ENCODE assay signal across 8 mouse cellular contexts in genomic region chr5:125442136-125442995, GRCm38 (mm10). TPM values are rescaled to one million over a fixed set of nuclear protein-coding genes. Genes with fewer than 3 reads are reported as not detected.
A peak's percentile ranks its signal among the peaks of the same experiment; 100 is the strongest.
DNase-seq lines count a peak whose midpoint lies in the region; ATAC-seq and TF ChIP-seq lines count a peak whose summit lies in the region.

No protein-coding gene starts in this region.

- ATAC-seq in heart, embryonic 11.5 days (replicated peaks; ENCODE audit: insufficient number of reproducible peaks, low FRiP score, low TSS enrichment): no peak
- no peak for ATAC-seq in heart, embryonic 13.5 days (ENCODE audit: extremely low read depth, insufficient number of reproducible peaks, low FRiP score, low TSS enrichment)
- peak; percentile 25; the same call in 1 of the 2 replicates for ATAC-seq in liver, embryonic 12.5 days

- H3K27ac ChIP-seq in heart, embryonic 11.5 days (ENCODE audit: low read depth, low read length): peak overlapping the region; percentile 84
- peak overlapping the region; percentile 88 for H3K27ac ChIP-seq in heart, embryonic 13.5 days (replicated peaks)
- H3K27ac ChIP-seq in liver, embryonic 12.5 days: peak overlapping the region; percentile 84
- H3K27ac ChIP-seq in olfactory bulb, adult 2 months (ENCODE audit: insufficient read depth, low read depth, low read length): no peak overlapping the region

- no peaks in the 10 kb centered on the region for H3K27me3 ChIP-seq in heart, embryonic 11.5 days (ENCODE audit: control insufficient read depth, insufficient read depth, low read length)
- no peaks in the 10 kb centered on the region for H3K27me3 ChIP-seq in heart, embryonic 13.5 days (replicated peaks)
- H3K27me3 ChIP-seq in liver, embryonic 12.5 days (replicated peaks): no peaks in the 10 kb centered on the region

- TF ChIP-seq CTCF in olfactory bulb, adult 2 months (IDR thresholded peaks at IDR 0.05; ENCODE audit: insufficient read depth, low read depth, low read length): no peak

- WGBS in heart, embryonic 11.5 days (ENCODE audit: insufficient replicate concordance): 21% methylated on average over 27 of the region's 27 CpGs
- WGBS in heart, embryonic 13.5 days: 20% methylated on average over 27 of the region's 27 CpGs
- 15% methylated on average over 27 of the region's 27 CpGs for WGBS in liver, embryonic 12.5 days (ENCODE audit: insufficient replicate concordance)
- 29% methylated on average over 27 of the region's 27 CpGs for WGBS in olfactory bulb, adult 2 months

- intact Hi-C loops in heart, postnatal 25 days (cut with DNase I): no loop called here

- no peaks in the 10 kb centered on the region for H3K9me3 ChIP-seq in heart, embryonic 11.5 days (replicated peaks; ENCODE audit: control insufficient read depth, low read length)
- H3K9me3 ChIP-seq in heart, embryonic 13.5 days: no peaks in the 10 kb centered on the region
- no peaks in the 10 kb centered on the region for H3K9me3 ChIP-seq in liver, embryonic 12.5 days (replicated peaks)

- no peak for TF ChIP-seq POLR2A in olfactory bulb, adult 2 months (IDR thresholded peaks at IDR 0.05; ENCODE audit: insufficient read depth, low read depth, low read length)

- peak overlapping the region; percentile 87 for H3K4me2 ChIP-seq in heart, embryonic 11.5 days
- H3K4me2 ChIP-seq in heart, embryonic 13.5 days: peak overlapping the region; percentile 80
- H3K4me2 ChIP-seq in liver, embryonic 12.5 days: peak overlapping the region; percentile 100

- H3K4me3 ChIP-seq in heart, embryonic 11.5 days (ENCODE audit: low read depth, low read length): peak overlapping the region; percentile 94
- peak overlapping the region; percentile 93 for H3K4me3 ChIP-seq in heart, embryonic 13.5 days
- H3K4me3 ChIP-seq in liver, embryonic 12.5 days: peak overlapping the region; percentile 96
- H3K4me3 ChIP-seq in olfactory bulb, adult 2 months (ENCODE audit: insufficient read depth, low read depth, low read length): peak overlapping the region; percentile 89

- peak overlapping the region; percentile 91 for H3K9ac ChIP-seq in heart, embryonic 11.5 days (ENCODE audit: low read depth, low read length)
- H3K9ac ChIP-seq in heart, embryonic 13.5 days: peak overlapping the region; percentile 96
- H3K9ac ChIP-seq in liver, embryonic 12.5 days: peak overlapping the region; percentile 94

- H3K36me3 ChIP-seq in heart, embryonic 11.5 days (ENCODE audit: control insufficient read depth, insufficient read depth, low read length): no peaks in the 10 kb centered on the region; the same call in 1 of the 2 replicates
- peaks cover 14% of the 10 kb centered on the region for H3K36me3 ChIP-seq in heart, embryonic 13.5 days
- peaks cover 6% of the 10 kb centered on the region for H3K36me3 ChIP-seq in liver, embryonic 12.5 days

- no peaks in the 10 kb centered on the region for H3K4me1 ChIP-seq in heart, embryonic 11.5 days (ENCODE audit: control insufficient read depth, insufficient read depth, low read length)
- H3K4me1 ChIP-seq in heart, embryonic 13.5 days: peaks cover 16% of the 10 kb centered on the region
- peaks cover 79% of the 10 kb centered on the region for H3K4me1 ChIP-seq in liver, embryonic 12.5 days
- H3K4me1 ChIP-seq in olfactory bulb, adult 2 months (ENCODE audit: control insufficient read depth, insufficient read depth, low read length): peaks cover 15% of the 10 kb centered on the region

- no peak for DNase-seq in heart, postnatal 25 days (ENCODE audit: low spot score)
- DNase-seq in MEL-GATA-1-ER (ENCODE audit: extremely low read depth, low read depth): peak; percentile 57
- DNase-seq in ovary, adult 18-20 months (ENCODE audit: low spot score): no peak
- DNase-seq in adrenal gland, adult 8-10 months: no peak

RNA-seq across cellular contexts. Expression of gene Bri3bp, which starts 1.0 kb away (rescaled TPM):
- polyA plus RNA-seq in heart, embryonic 11.5 days (2014; fragmentation: Nextera tagmentation; extraction: Ambion mirVana): 30.8 and 32.7 TPM in 2 replicates
- total RNA-seq in heart, postnatal 25 days (2021): 10 to 100 TPM; 49.0 to 57.6 TPM
- 35.8 and 42.0 TPM in 2 replicates for polyA plus RNA-seq in heart, embryonic 13.5 days (2015; fragmentation: Nextera tagmentation; extraction: Ambion mirVana)
- 44.0 and 44.1 TPM in 2 replicates for polyA plus RNA-seq in liver, embryonic 12.5 days (2016; fragmentation: Nextera tagmentation; extraction: Ambion mirVana)
- polyA plus RNA-seq in olfactory bulb, adult 2 months (2012; ENCODE audit: insufficient read depth, insufficient read length, low replicate concordance, missing spikeins): 46.8 TPM in 1 of 2 replicates, not detected in the other
- 10 to 100 TPM; 27.8 to 35.6 (median 31.6) TPM for total RNA-seq in adrenal gland, adult 8-10 months (2022)

RNA-seq across cellular contexts. Expression of gene Dhx37, which starts 8.4 kb away (rescaled TPM):
- polyA plus RNA-seq in heart, embryonic 11.5 days (2014; fragmentation: Nextera tagmentation; extraction: Ambion mirVana): 9.9 and 10.6 TPM in 2 replicates
- 10 to 100 TPM; 10.2 to 10.6 TPM for total RNA-seq in heart, postnatal 25 days (2021)
- 8.5 and 9.8 TPM in 2 replicates for polyA plus RNA-seq in heart, embryonic 13.5 days (2015; fragmentation: Nextera tagmentation; extraction: Ambion mirVana)
- 11.3 and 11.4 TPM in 2 replicates for polyA plus RNA-seq in liver, embryonic 12.5 days (2016; fragmentation: Nextera tagmentation; extraction: Ambion mirVana)
- not detected in 2 replicates for polyA plus RNA-seq in olfactory bulb, adult 2 months (2012; ENCODE audit: insufficient read depth, insufficient read length, low replicate concordance, missing spikeins)
- 10 to 100 TPM; 19.1 to 22.1 (median 19.9) TPM for total RNA-seq in adrenal gland, adult 8-10 months (2022)

RNA-seq across cellular contexts. Expression of gene Aacs, which starts 33.2 kb away (rescaled TPM):
- polyA plus RNA-seq in heart, embryonic 11.5 days (2014; fragmentation: Nextera tagmentation; extraction: Ambion mirVana): 14.2 and 15.5 TPM in 2 replicates
- 1 to 10 TPM; 3.0 to 4.1 TPM for total RNA-seq in heart, postnatal 25 days (2021)
- 13.0 and 15.3 TPM in 2 replicates for polyA plus RNA-seq in heart, embryonic 13.5 days (2015; fragmentation: Nextera tagmentation; extraction: Ambion mirVana)
- 24.7 and 25.1 TPM in 2 replicates for polyA plus RNA-seq in liver, embryonic 12.5 days (2016; fragmentation: Nextera tagmentation; extraction: Ambion mirVana)
- polyA plus RNA-seq in olfactory bulb, adult 2 months (2012; ENCODE audit: insufficient read depth, insufficient read length, low replicate concordance, missing spikeins): not detected in 2 replicates
- 10 to 100 TPM; 44.9 to 73.7 (median 53.8) TPM for total RNA-seq in adrenal gland, adult 8-10 months (2022)

RNA-seq across cellular contexts. Expression of gene Ubc, which starts 52.4 kb away (rescaled TPM):
- polyA plus RNA-seq in heart, embryonic 11.5 days (2014; fragmentation: Nextera tagmentation; extraction: Ambion mirVana): 833 and 922 TPM in 2 replicates
- total RNA-seq in heart, postnatal 25 days (2021): 1,000 to 10,000 TPM in 1 of 2 experiments, 100 to 1,000 TPM in 1; 907 to 1,197 TPM
- polyA plus RNA-seq in heart, embryonic 13.5 days (2015; fragmentation: Nextera tagmentation; extraction: Ambion mirVana): 819 and 833 TPM in 2 replicates
- polyA plus RNA-seq in liver, embryonic 12.5 days (2016; fragmentation: Nextera tagmentation; extraction: Ambion mirVana): 657 and 673 TPM in 2 replicates
- polyA plus RNA-seq in olfactory bulb, adult 2 months (2012; ENCODE audit: insufficient read depth, insufficient read length, low replicate concordance, missing spikeins): 238 and 763 TPM in 2 replicates
- total RNA-seq in adrenal gland, adult 8-10 months (2022): 1,000 to 10,000 TPM; 1,164 to 1,564 (median 1,502) TPM

RNA-seq across cellular contexts. Expression of gene Gm10382, which starts 53.2 kb away (rescaled TPM):
- 0.42 TPM in 1 of 2 replicates, not detected in the other for polyA plus RNA-seq in heart, embryonic 11.5 days (2014; fragmentation: Nextera tagmentation; extraction: Ambion mirVana)
- under 1 TPM in 1 of 2 experiments, not detected in 1; 0.22 TPM for total RNA-seq in heart, postnatal 25 days (2021)
- polyA plus RNA-seq in heart, embryonic 13.5 days (2015; fragmentation: Nextera tagmentation; extraction: Ambion mirVana): 0.68 and 0.70 TPM in 2 replicates
- polyA plus RNA-seq in liver, embryonic 12.5 days (2016; fragmentation: Nextera tagmentation; extraction: Ambion mirVana): 0.38 and 0.66 TPM in 2 replicates
- polyA plus RNA-seq in olfactory bulb, adult 2 months (2012; ENCODE audit: insufficient read depth, insufficient read length, low replicate concordance, missing spikeins): not detected in 2 replicates
- total RNA-seq in adrenal gland, adult 8-10 months (2022): under 1 TPM in 3 of 4 experiments, not detected in 1; 0.41 to 0.48 (median 0.45) TPM

Comparison
In these comparisons a context has a peak if more than half of its experiments do, and no peak if none do; other contexts are left out.
1. RNA of gene Aacs, which starts 33.2 kb away (polyA plus RNA-seq): 24.7 to 25.1 TPM in liver, embryonic 12.5 days, 13.0 to 15.3 TPM in heart, embryonic 13.5 days and 14.2 to 15.5 TPM in heart, embryonic 11.5 days; not detected in olfactory bulb, adult 2 months; every median in the first group is over 10 times any median in the second.
2. Peak in every context shown above with its lines, with median percentiles within 50 percentile points of each other: H3K4me2 ChIP-seq, H3K4me3 ChIP-seq and H3K9ac ChIP-seq.